Mouse (Mus musculus) liver, embryonic 13.5 days (tissue): ENCODE results near the gene Khdc1b. TPM values are rescaled to one million over a fixed set of nuclear protein-coding genes. Genes with fewer than 3 reads are reported as not detected.

Experiments
- ATAC-seq: fragments of 200-750 bp; cut with Nextera tagmentation; 2 replicates; pipeline ENCODE4 v1.8.0; 2017; ENCODE audit warnings: low read depth, mild to moderate bottlenecking, moderate number of reproducible peaks, moderate library complexity
- DNase-seq: peaks from one replicate; pipeline ENCODE4 v3.0.0; 2022
- H3K27ac ChIP-seq: fragments of 300-500 bp; sonication (generic); 2 replicates; pipeline ENCODE4 v1.5.1; 2015; ENCODE audit warnings: moderate library complexity, mild to moderate bottlenecking, inconsistent platforms
- H3K27me3 ChIP-seq: fragments of 300-500 bp; sonication (generic); 2 replicates; pipeline ENCODE4 v1.6.1; 2015; ENCODE audit warnings: mild to moderate bottlenecking, inconsistent platforms
- H3K36me3 ChIP-seq: fragments of 300-500 bp; sonication (generic); 2 replicates; pipeline ENCODE4 v1.6.1; 2015; ENCODE audit warnings: mild to moderate bottlenecking, inconsistent platforms
- H3K4me1 ChIP-seq: fragments of 300-500 bp; sonication (generic); replicated peaks from 2 replicates; pipeline ENCODE4 v1.6.1; 2015; ENCODE audit warnings: inconsistent platforms
- H3K4me2 ChIP-seq: fragments of 300-500 bp; sonication (generic); 2 replicates; pipeline ENCODE4 v1.6.1; 2015; ENCODE audit warnings: inconsistent platforms, mild to moderate bottlenecking, moderate library complexity
- H3K4me3 ChIP-seq: fragments of 300-500 bp; sonication (generic); replicated peaks from 2 replicates; pipeline ENCODE4 v1.5.1; 2015; ENCODE audit warnings: mild to moderate bottlenecking, inconsistent platforms
- H3K9ac ChIP-seq: fragments of 300-500 bp; sonication (generic); 2 replicates; pipeline ENCODE4 v1.6.1; 2015; ENCODE audit warnings: mild to moderate bottlenecking, inconsistent platforms
- H3K9me3 ChIP-seq: fragments of 300-500 bp; sonication (generic); replicated peaks from 2 replicates; pipeline ENCODE4 v1.6.1; 2016; ENCODE audit warnings: inconsistent platforms
- WGBS: fragments of 180-500 bp; shearing (Covaris S2); methylation state at CpG from one replicate; pipeline ENCODE4 v1.1.7; 2015; ENCODE audit not compliant: insufficient replicate concordance; 5-methylcytosine and 5-hydroxymethylcytosine counted together
- polyA plus RNA-seq: library from polyadenylated mRNA; unstranded; fragments of >200 nt; fragmentation: Nextera tagmentation; extraction: Ambion mirVana; gene quantifications from 2 replicates; pipeline ENCODE4 v1.2.1, GENCODE M21; 2015

The Khdc1b gene
- polyA plus RNA-seq, 1 experiment from 2014 or later = not detected

DNA sequence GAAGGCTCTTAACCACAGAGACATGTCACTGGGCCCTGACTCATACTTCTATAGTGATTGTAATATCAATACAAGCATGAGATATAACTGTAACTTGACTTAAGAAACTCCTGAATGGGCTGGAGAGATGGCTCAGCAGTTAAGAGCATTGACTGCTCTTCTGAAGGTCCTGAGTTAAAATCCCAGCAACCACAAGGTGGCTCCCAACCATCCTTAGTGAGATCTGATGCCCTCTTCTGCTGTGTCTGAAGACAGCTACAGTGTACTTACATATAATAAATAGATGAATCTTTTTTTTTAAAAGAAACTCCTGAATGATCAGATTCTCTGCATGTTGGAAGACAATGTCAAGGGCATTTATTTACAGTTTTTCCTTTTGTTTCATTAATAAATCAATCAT lies 36.0 kb downstream of the Khdc1b start:
- no peaks in the 10 kb centered on the region for H3K36me3 ChIP-seq
- no peaks in the 10 kb centered on the region for H3K27me3 ChIP-seq
- no peak overlapping the region for H3K9ac ChIP-seq
- H3K4me3 ChIP-seq = no peak overlapping the region
- H3K4me1 ChIP-seq = no peaks in the 10 kb centered on the region
- no peak overlapping the region for H3K4me2 ChIP-seq
- H3K9me3 ChIP-seq = no peaks in the 10 kb centered on the region
- DNase-seq = no peak
- no peak overlapping the region for H3K27ac ChIP-seq
- no peak for ATAC-seq

DNA sequence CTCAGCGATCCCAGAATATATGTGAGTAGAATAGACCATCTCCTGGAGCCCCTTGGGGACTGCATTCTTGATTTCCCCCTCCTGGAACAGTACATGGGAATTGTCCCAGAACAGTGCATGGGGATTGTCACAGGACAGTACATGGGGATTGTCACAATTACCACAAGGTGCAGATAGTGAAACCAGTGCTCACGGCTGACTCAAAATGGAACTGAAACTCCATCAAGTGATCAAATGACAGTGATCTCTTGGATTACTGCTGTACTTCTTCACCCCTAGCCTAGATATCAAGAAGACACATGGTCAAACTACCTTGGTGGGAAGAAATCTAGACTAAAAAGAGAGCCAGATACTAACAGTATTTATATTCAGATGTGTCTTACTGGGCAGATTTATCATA lies 42.3 kb downstream of the Khdc1b start:
- H3K27ac ChIP-seq = no peak overlapping the region
- DNase-seq = no peak
- WGBS = 76% methylated on average over 2 of the region's 2 CpGs
- H3K4me2 ChIP-seq = no peak overlapping the region
- H3K9ac ChIP-seq = no peak overlapping the region
- no peaks in the 10 kb centered on the region for H3K4me1 ChIP-seq
- no peak for ATAC-seq
- H3K27me3 ChIP-seq = no peaks in the 10 kb centered on the region
- no peaks in the 10 kb centered on the region for H3K9me3 ChIP-seq
- H3K4me3 ChIP-seq = no peak overlapping the region
- no peaks in the 10 kb centered on the region for H3K36me3 ChIP-seq

DNA sequence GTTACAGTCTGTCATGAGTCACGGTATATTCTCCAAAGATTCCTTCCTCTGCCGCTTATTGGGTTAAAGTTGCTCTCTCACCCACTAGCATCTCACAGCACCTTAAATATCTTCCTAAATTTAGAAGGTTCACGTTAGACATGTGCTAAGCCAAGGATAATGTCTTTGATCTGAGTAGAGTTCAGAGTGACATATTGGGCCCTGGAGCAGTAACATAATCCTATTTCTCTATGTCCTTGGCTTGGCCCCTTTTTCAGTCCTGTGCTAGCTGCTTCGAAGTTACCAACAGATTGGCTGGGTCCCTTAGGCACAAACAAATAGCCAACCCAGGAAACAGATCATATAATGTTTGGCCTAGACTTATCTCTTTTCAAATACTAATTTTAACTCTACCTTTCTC lies 44.7 kb downstream of the Khdc1b start:
- no peak overlapping the region for H3K4me2 ChIP-seq
- no peak overlapping the region for H3K27ac ChIP-seq
- H3K9me3 ChIP-seq = no peaks in the 10 kb centered on the region
- ATAC-seq (no peak), DNase-seq (no peak)
- no peak overlapping the region for H3K4me3 ChIP-seq
- H3K9ac ChIP-seq = no peak overlapping the region
- 61% methylated on average over 4 of the region's 4 CpGs for WGBS
- H3K4me1 ChIP-seq = no peaks in the 10 kb centered on the region
- no peaks in the 10 kb centered on the region for H3K27me3 ChIP-seq
- no peaks in the 10 kb centered on the region for H3K36me3 ChIP-seq

GRCm38 (mm10) chr1:21431666-21432065 lies 48.3 kb downstream of the Khdc1b start:
- ATAC-seq = no peak
- no peaks in the 10 kb centered on the region for H3K27me3 ChIP-seq
- H3K9me3 ChIP-seq = no peaks in the 10 kb centered on the region
- H3K4me1 ChIP-seq = no peaks in the 10 kb centered on the region
- no peak overlapping the region for H3K4me2 ChIP-seq
- H3K27ac ChIP-seq = no peak overlapping the region
- 71% methylated on average over 3 of the region's 3 CpGs for WGBS
- H3K9ac ChIP-seq = no peak overlapping the region
- no peak overlapping the region for H3K4me3 ChIP-seq
- DNase-seq = no peak
- no peaks in the 10 kb centered on the region for H3K36me3 ChIP-seq

GRCm38 (mm10) chr1:21434853-21435252 lies 51.5 kb downstream of the Khdc1b start:
- no peaks in the 10 kb centered on the region for H3K36me3 ChIP-seq
- no peak for DNase-seq

More at GRCm38 (mm10) chr1:21434853-21435252, 51.5 kb downstream of the Khdc1b start:
- ATAC-seq = no peak
- 45% methylated on average over 3 of the region's 3 CpGs for WGBS
- Histone ChIP-seq H3K9ac (no peak overlapping the region), H3K4me1 (no peaks in the 10 kb centered on the region), H3K4me3 (no peak overlapping the region), H3K4me2 (no peak overlapping the region), H3K27me3 (no peaks in the 10 kb centered on the region), H3K27ac (no peak overlapping the region), H3K9me3 (no peaks in the 10 kb centered on the region)

Other genes starting within 250 kb of the Khdc1b start
- gene Tmem14a, start 165.0 kb upstream of the Khdc1b start, polyA plus RNA-seq = 3.7 and 4.9 TPM in 2 replicates
- gene Gsta3, start 143.0 kb upstream of the Khdc1b start, polyA plus RNA-seq = 24.0 and 27.3 TPM in 2 replicates
- gene Khdc1a, start 33.9 kb upstream of the Khdc1b start, polyA plus RNA-seq = not detected in 2 replicates
- not detected in 2 replicates for gene Khdc1c, start 15.2 kb upstream of the Khdc1b start, polyA plus RNA-seq